Mouse (Mus musculus) small intestine, adult 2 months (tissue): Measurements from ENCODE around the gene Mphosph9.

ENCODE experiments used
- CTCF ChIP-seq: fragments of 200-500 bp; IDR thresholded peaks from 2 replicates; pipeline ENCODE4 v1.5.1; 2012; ENCODE audit warnings: low read depth, mild to moderate bottlenecking, control low read depth, inconsistent platforms, low read length, moderate library complexity, mixed read lengths; ENCODE audit not compliant: insufficient replicate concordance, insufficient read length; ENCODE audit errors: extremely low read depth
- POLR2A ChIP-seq: fragments of 200-500 bp; IDR thresholded peaks from 2 replicates; pipeline ENCODE4 v1.6.1; 2012; ENCODE audit warnings: low read depth, mild to moderate bottlenecking, control low read depth, inconsistent platforms, low read length, moderate library complexity

- TF ChIP-seq CTCF (no peak), POLR2A (no peak)
These were observed 106.6 kb downstream of the Mphosph9 start for GRCm38 (mm10) chr5:124221037-124221735.
